Mouse (Mus musculus): ENCODE data around the gene Klhl33. TPM values are rescaled to one million over a fixed set of nuclear protein-coding genes. Genes with fewer than 3 reads are reported as not detected.
"Not testable (repeated sequence)": the region's sequence is repeated elsewhere in the genome, so short reads cannot be mapped to it uniquely, and the experiment has no call there.

Klhl33 gene
- total RNA-seq, 4 experiments from 2014 or later = 5.5 to 8.3 (median 6.6) TPM

DNA sequence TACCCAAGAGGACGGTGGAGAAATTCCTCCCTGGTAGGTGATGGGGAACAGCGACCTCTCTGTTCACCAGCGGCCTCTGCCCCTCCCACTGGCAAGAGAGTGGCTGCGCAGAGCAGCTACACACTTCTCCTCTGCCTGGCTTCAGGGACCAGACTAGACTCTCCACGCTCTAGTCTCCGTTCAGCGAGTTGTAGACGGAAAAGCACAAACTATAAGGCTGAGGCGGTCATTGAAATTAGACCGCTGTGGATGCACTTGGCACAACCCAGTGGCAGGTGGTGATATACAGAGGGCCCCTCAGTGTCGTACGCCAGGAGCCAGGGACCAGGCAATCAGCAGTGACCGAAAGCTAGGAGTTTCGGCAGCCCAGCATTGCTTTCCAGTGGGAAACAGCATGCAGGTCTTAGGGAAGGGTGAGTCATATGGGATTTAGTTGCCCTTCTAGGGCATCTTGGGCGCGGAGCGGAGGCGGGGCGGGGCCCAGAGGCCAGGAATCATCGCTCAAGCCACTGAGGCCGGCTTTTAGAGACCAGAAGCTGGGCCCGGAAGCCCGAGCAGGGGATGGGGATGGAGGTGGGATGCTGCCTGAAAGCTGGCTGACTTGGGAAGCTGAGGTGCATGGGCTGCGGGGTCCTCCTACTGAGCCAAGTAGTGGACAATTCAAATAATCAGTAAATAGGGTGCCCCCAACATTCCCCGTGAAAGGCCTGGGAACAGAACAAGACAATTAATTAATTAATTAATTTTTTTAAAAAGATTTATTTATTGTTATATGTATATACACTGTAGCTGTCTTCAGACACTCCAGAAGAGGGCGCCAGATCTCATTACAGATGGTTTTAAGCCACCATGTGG is 6.9 kb upstream of the Klhl33 start:
- no peak for DNase-seq (ENCODE audit: low spot score in 2 of 2)

GRCm38 (mm10) chr14:50897992-50898391 is 685 bp upstream of the Klhl33 start:
- DNase-seq (ENCODE audit: low spot score in 2 of 2) = not testable (repeated sequence)

- peak in 1 of 2 experiments; percentile 48 for DNase-seq (ENCODE audit: low spot score in 2 of 2)
Measured at GRCm38 (mm10) chr14:50896747-50897373, 447 bp downstream of the Klhl33 start.

DNA sequence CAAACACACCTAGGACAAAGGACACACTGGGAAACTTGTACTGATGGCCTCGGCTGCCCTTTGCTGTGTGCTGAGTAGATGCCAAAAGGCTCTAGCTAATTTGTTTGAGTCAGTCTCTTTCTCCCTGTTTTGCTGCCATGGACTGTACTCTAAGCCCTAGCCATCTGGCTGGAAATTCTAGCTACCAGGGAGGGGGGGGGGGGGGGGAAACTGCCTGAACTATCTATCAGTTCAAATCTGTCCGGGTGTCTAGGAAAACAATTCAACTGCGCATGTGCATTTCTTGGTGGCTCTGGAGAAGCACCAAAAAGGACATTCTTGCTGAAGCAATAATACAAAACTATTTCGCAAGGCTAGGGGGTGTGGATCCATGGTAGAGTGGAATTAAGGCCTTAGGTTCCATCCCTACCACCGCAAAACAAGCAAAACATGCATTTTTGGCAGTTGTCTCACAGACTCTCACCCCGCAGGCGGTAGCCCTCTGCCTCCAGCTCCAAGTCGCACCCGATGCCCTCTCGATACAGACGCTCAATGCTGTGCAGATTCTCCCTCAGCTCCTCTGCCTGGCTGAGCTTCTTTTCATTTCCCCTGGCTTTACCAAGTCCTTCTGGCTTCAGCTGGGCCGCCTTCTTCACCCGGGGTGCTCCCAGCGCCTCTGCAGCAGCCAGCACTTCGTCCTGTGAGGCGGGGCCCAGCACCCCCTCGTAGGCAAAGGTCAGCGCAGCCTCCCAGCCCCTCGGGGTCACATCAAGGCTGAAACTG is 1.1 kb downstream of the Klhl33 start:
- DNase-seq (ENCODE audit: low spot score in 2 of 2) = peak; percentile 22 to 42

GRCm38 (mm10) chr14:50895407-50895806 is 1.9 kb downstream of the Klhl33 start:
- DNase-seq (ENCODE audit: low spot score in 2 of 2) = no peak

GRCm38 (mm10) chr14:50892541-50893459 is 4.5 kb downstream of the Klhl33 start:
- no peak for DNase-seq (ENCODE audit: low spot score in 2 of 2)

DNA sequence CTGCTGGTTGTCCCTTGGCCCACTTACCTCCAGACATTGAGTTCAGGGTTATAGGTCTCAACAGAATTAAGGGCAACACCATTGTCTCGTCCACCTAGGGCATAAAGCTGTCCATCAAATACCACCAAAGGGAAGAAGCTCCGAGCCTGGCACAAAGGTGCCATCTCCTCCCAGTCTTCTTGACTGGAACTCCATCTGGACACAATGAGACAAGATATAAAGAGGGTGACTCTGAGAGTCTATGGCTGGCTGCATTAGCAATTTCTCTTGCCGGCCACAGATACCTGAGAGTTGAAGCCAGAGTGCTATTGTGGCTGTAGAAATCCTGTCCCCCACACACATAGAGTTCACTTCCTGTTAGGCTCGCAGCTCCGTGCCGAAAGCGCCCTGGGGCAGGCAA is 5.2 kb downstream of the Klhl33 start:
- DNase-seq (ENCODE audit: low spot score in 2 of 2) = no peak

DNA sequence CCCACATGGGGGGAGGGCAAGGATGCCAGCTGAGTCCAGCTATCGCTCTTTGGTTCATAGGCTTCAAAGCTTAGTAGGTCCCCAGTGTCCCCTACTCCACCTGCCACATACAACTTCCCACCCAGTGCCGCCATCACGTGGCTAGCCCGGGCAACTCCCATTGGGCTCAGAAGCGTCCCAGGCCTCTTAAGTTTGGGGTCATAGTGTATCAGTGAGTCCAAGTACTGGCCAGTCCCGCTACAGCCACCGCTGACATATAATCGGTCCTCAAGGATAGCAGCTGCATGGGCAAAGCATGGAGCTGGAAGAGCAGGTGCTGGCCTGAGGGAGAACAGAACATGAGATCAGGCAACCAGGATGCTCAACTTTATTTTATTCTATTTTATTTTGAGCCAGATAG is 5.7 kb downstream of the Klhl33 start:
- no peak for DNase-seq (ENCODE audit: low spot score in 2 of 2)

- DNase-seq (ENCODE audit: low spot score in 2 of 2) = no peak
Measured at GRCm38 (mm10) chr14:50876236-50876950, 20.9 kb downstream of the Klhl33 start.

DNA sequence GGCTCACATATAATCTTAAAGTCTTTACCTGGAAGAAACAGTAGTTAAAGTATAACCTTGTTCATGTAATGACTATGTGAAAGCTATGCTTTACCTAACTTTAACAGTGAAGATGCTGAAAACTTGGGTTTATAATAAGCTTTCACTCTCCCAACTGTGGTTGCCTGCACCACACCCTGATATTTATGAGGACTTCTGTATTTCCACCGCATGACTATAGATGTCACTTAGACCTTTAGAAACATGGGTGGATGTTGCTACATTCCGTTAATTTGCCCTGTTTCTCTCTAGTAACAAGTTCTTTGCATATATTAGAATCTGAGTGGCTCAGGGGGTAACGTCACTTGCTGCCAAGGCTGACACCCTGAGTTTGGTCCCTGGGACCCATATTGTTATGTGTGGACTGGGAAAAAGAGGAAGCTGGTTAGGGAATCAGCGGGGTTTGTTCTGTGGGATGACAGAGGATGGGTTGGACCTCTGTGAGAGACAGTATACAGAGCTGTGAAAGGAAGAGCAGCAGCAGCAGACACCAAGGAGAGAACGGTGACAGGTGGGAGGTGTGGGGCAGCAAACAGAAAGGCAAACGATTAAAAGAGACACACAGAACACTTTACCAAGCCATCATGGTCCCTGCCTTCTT is 21.6 kb downstream of the Klhl33 start:
- no peak for DNase-seq (ENCODE audit: low spot score in 2 of 2)

GRCm38 (mm10) chr14:50875175-50875574 is 22.1 kb downstream of the Klhl33 start:
- no peak for DNase-seq (ENCODE audit: low spot score in 2 of 2)

GRCm38 (mm10) chr14:50871284-50871683 is 26.0 kb downstream of the Klhl33 start:
- DNase-seq (ENCODE audit: low spot score in 2 of 2) = no peak

DNA sequence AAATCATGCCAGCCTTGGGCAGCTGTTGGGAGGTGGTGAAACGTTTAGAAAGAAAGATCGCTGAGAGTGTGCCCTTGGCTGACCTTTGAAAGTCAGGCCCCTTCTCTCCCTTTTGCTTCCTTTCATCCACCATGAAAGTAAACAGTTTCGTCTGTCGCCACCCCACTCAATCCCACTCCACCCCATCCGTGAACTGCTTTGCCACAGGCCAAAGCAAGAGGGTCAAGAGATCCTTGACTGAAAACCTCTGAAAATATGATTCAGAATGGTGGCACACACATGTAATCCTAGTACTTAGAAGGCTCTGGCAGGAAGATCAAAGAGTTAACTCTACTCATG is 26.5 kb downstream of the Klhl33 start:
- DNase-seq (ENCODE audit: low spot score in 2 of 2) = no peak

GRCm38 (mm10) chr14:50869889-50870804 is 27.2 kb downstream of the Klhl33 start, which contains the start of gene Tep1:
Gene Tep1 (minus strand): TSS chr14:50870560.
- peak; percentile 48 for DNase-seq (ENCODE audit: low spot score in 2 of 2)

DNA sequence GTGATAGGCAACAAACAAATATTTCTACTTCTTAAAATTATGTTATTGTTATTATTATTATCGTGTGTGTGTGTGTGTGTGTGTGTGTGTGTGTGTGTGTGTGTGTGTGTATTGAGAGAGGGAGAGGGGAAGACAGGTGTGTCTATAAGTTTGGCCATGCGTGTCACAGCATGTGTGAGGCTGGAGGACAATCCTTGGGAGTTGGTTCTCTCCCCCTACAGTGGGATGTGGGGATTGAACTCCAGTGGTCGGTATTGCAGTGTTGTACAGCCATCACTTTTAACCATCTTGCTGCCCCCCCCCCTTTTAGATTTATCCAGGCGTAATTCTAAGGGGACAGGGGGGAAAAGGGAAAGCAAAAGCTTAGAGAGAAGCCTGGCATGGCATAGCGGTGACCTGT is 28.7 kb downstream of the Klhl33 start:
- DNase-seq (ENCODE audit: low spot score in 2 of 2) = no peak

DNA sequence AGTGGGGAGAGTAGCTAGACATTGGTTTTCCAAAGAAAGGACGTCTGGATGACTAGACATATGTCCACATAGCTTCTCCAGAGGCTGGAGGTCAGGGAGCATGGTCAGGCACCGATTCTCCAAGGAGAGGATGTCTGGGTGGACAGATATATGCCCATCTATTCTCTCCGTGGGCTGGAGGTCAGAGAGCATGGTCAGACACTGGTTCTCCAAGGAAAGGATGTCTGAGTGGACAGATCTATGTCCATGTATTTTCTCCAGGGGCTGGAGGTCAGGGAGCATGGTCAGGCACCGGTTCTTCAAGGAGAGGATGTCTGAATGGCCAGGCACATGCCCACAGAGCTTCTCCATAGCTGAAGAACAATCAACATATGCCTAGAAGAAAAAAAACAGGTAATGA is 29.1 kb downstream of the Klhl33 start:
- DNase-seq (ENCODE audit: low spot score in 2 of 2) = no peak

DNA sequence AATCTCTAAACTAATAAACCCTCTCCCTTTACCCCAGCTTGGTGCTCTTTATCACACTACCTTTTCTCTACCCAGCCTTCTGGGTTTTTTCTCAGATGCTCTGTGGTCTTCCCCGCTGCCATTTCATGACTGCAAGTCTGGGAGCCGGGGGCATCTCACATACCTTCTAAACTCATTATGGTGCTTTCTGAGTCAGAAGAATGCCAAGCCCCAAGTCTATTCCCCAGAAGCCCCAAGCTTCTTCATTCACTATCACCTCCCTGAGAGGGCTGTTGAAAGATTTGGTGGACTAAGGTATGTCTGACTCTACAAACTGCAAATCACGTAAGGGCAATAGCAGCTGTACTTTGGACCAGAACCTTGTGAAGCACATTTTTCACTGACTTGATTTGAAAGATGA is 30.3 kb downstream of the Klhl33 start:
- no peak for DNase-seq (ENCODE audit: low spot score in 2 of 2)

DNA sequence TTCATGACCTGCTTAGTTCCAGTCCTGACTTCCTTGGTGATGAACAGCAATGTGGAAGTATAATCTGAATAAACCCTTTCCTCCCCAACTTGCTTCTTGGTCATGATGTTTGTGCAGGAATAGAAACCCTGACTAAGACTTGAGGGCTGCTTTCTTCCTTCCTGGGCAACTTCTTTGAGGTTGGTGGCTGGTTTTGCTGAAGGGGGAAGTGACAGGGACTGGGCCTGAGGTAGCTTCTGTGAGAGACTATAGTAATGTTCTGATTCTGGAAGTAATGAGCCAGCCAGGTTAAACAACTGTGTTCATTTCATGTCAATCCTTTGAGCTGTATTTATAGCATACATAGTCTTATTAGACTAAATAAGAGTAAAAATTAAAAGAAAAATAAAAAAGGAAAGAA is 32.3 kb downstream of the Klhl33 start:
- not testable (repeated sequence) for DNase-seq (ENCODE audit: low spot score in 2 of 2)

- DNase-seq (ENCODE audit: low spot score in 2 of 2) = no peak
Measured at GRCm38 (mm10) chr14:50862641-50863040, 34.7 kb downstream of the Klhl33 start.
